Mouse (Mus musculus) embryonic facial prominence, embryonic 13.5 days (tissue): ENCODE data around the gene Txlng. TPM values are rescaled to one million over a fixed set of nuclear protein-coding genes. Genes with fewer than 3 reads are reported as not detected.
"Not testable (repeated sequence)": the region's sequence is repeated elsewhere in the genome, so short reads cannot be mapped to it uniquely, and the experiment has no call there.

Source experiments
- ATAC-seq: fragments of 200-750 bp; cut with Nextera tagmentation; 2 replicates; pipeline ENCODE4 v1.8.0; 2017; ENCODE audit warnings: low read depth; ENCODE audit not compliant: insufficient number of reproducible peaks, insufficient read depth, low FRiP score, low TSS enrichment
- H3K27ac ChIP-seq: fragments of 300-500 bp; sonication (generic); 2 replicates; pipeline ENCODE4 v1.5.1; 2015; ENCODE audit warnings: moderate library complexity, mild to moderate bottlenecking, inconsistent platforms
- H3K27me3 ChIP-seq: fragments of 300-500 bp; sonication (generic); 2 replicates; pipeline ENCODE4 v1.6.1; 2015; ENCODE audit warnings: mild to moderate bottlenecking, inconsistent platforms
- H3K36me3 ChIP-seq: fragments of 300-500 bp; sonication (generic); 2 replicates; pipeline ENCODE4 v1.6.1; 2015; ENCODE audit warnings: mild to moderate bottlenecking, inconsistent platforms
- H3K4me1 ChIP-seq: fragments of 300-500 bp; sonication (generic); 2 replicates; pipeline ENCODE4 v1.6.1; 2015; ENCODE audit warnings: inconsistent platforms
- H3K4me2 ChIP-seq: fragments of 300-500 bp; sonication (generic); 2 replicates; pipeline ENCODE4 v1.6.1; 2015; ENCODE audit warnings: moderate library complexity, mild to moderate bottlenecking, inconsistent platforms
- H3K4me3 ChIP-seq: fragments of 300-500 bp; sonication (generic); 2 replicates; pipeline ENCODE4 v1.5.1; 2015; ENCODE audit warnings: mild to moderate bottlenecking, inconsistent platforms
- H3K9ac ChIP-seq: fragments of 300-500 bp; sonication (generic); 2 replicates; pipeline ENCODE4 v1.6.1; 2015; ENCODE audit warnings: mild to moderate bottlenecking, inconsistent platforms
- H3K9me3 ChIP-seq: fragments of 300-500 bp; sonication (generic); 2 replicates; pipeline ENCODE4 v1.6.1; 2016; ENCODE audit warnings: inconsistent platforms
- WGBS: fragments of 180-500 bp; shearing (Covaris S2); methylation state at CpG from one replicate; pipeline ENCODE4 v1.1.7; 2015; ENCODE audit warnings: mixed read lengths; 5-methylcytosine and 5-hydroxymethylcytosine counted together
- polyA plus RNA-seq: library from polyadenylated mRNA; unstranded; fragments of >200 nt; fragmentation: Nextera tagmentation; extraction: Ambion mirVana; gene quantifications from 2 replicates; pipeline ENCODE4 v1.2.1, GENCODE M21; 2015

Gene Txlng
- polyA plus RNA-seq, 1 experiment from 2014 or later = 16.7 TPM

DNA sequence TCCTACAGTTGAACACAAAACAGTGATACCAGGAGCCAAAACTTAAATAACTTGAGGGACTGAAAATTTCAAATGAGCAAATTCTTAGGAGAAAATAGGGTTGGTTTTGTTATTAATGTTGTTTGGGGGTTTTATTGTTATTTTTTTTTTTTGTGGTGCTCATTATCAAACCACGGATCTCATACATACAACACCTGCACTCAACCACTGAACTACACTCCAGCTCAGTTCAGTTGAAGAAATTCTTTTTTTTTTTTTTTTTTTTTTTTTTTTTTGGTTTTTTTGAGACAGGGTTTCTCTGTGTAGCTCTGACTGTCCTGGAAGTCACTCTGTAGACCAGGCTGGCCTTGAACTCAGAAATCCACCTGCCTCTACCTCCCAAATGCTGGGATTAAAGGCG, 1.1 kb upstream of the Txlng start:
- WGBS = 64% methylated on average over 2 of the region's 2 CpGs
- H3K27ac ChIP-seq, H3K4me1 ChIP-seq, H3K9me3 ChIP-seq, ATAC-seq, H3K4me3 ChIP-seq, H3K9ac ChIP-seq, H3K27me3 ChIP-seq, H3K4me2 ChIP-seq, H3K36me3 ChIP-seq: not testable (repeated sequence)

DNA sequence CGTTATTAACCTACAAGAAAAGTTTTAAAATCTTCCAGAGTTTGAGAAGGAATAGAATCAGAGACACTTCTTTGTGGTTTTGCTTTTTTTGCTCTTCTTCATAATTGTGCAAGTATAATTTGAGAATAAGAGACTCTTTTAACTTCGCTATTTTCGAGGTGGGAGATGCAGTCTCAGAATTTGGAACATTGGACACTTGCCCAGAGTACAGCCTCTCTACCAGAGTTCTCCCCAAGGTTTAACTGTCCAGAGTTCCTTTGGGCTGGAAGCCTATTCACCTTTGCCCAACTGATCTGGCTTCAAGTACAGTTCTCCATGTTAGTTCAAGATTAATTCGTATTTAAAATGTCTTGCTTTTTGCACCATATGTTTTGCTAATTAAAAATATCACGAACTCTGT, 487 bp upstream of the Txlng start:
- Histone ChIP-seq H3K9me3 (no peaks in the 10 kb centered on the region), H3K36me3 (no peaks in the 10 kb centered on the region), H3K9ac (no peak overlapping the region), H3K27me3 (peaks cover 3% of the 10 kb centered on the region; the same call in 1 of the 2 replicates), H3K4me1 (no peaks in the 10 kb centered on the region), H3K27ac (no peak overlapping the region), H3K4me2 (peak overlapping the region; percentile 45), H3K4me3 (peak overlapping the region; percentile 55)
- WGBS = 40% methylated on average over 5 of the region's 5 CpGs
- ATAC-seq = no peak

DNA sequence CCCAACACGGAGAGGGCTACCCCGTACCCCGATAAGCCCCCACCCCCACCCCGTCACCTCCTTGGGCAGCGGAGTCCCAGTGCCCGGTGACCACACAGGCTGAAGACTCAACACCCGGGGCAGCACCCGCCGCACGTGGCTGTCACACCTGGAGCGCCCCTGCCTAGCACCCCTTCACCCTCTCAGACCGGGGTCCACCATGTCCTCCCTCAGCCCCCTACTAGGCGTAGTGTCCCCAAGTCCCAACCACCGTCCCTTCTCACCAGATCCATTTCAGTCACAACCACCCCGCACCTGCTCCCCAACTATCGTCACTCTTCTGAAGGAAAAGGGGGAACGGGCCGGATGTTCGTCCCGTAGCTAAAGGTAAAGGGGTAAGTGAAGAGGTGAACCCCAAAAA, 471 bp downstream of the Txlng start:
- H3K4me2 ChIP-seq = peak overlapping the region; percentile 80
- peaks cover 3% of the 10 kb centered on the region; the same call in 1 of the 2 replicates for H3K27me3 ChIP-seq
- 31% methylated on average over 20 of the region's 20 CpGs for WGBS
- peak; percentile 1; the same call in 1 of the 2 replicates for ATAC-seq
- H3K4me1 ChIP-seq = no peaks in the 10 kb centered on the region
- H3K27ac ChIP-seq = no peak overlapping the region
- no peaks in the 10 kb centered on the region for H3K36me3 ChIP-seq
- no peaks in the 10 kb centered on the region for H3K9me3 ChIP-seq
- H3K9ac ChIP-seq = peak overlapping the region; percentile 67
- peak overlapping the region; percentile 55 for H3K4me3 ChIP-seq

DNA sequence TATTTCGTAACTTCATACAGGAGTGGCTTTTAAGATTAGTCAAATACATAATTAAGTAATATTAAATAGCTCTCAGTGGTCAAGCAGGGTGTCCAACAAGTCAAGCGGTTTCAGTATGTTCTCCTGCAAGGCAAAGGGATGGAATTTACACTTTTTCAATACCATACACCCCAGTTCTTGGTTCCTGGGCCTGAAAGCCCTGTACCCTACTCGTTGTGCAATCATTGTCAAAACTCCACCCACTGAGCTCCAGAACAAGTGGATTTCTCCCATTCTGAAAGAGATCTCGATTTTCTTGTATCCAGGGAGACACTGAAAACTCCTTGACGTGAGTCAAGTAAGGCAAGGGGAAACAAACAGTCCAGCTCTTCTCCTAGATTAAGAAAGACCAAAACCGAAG, 1.2 kb downstream of the Txlng start:
- ATAC-seq = no peak
- WGBS = 45% methylated on average over 6 of the region's 6 CpGs
- no peaks in the 10 kb centered on the region for H3K9me3 ChIP-seq
- H3K27me3 ChIP-seq = peaks cover 3% of the 10 kb centered on the region; the same call in 1 of the 2 replicates
- peak overlapping the region; percentile 55 for H3K4me3 ChIP-seq
- H3K36me3 ChIP-seq = no peaks in the 10 kb centered on the region
- peak overlapping the region; percentile 80 for H3K4me2 ChIP-seq
- no peaks in the 10 kb centered on the region for H3K4me1 ChIP-seq
- H3K27ac ChIP-seq = no peak overlapping the region
- H3K9ac ChIP-seq = no peak overlapping the region

DNA sequence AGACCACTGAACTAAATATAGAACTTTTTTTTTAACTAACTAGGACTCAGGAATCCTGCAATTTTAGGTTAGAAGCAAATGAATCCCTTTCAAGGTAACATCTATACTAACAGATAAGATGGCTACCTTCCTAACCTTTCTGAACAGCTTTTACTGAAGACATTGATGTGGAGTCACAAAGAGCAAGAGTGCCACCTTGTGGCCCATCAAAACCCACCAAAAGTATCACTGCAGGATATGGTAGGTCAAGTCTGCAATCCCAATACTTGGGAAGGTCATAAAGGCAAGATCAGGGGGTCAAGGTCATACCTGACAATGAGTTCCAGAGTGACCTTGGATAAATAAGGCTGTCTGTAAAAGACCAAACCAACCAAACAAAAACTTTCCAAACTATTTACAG, 28.9 kb downstream of the Txlng start:
- Histone ChIP-seq H3K27me3 (no peaks in the 10 kb centered on the region; the same call in 1 of the 2 replicates), H3K9ac (no peak overlapping the region), H3K4me2 (no peak overlapping the region), H3K4me1 (no peaks in the 10 kb centered on the region), H3K27ac (no peak overlapping the region), H3K36me3 (peaks cover 6% of the 10 kb centered on the region; the same call in 1 of the 2 replicates), H3K9me3 (no peaks in the 10 kb centered on the region), H3K4me3 (no peak overlapping the region)
- no peak for ATAC-seq

DNA sequence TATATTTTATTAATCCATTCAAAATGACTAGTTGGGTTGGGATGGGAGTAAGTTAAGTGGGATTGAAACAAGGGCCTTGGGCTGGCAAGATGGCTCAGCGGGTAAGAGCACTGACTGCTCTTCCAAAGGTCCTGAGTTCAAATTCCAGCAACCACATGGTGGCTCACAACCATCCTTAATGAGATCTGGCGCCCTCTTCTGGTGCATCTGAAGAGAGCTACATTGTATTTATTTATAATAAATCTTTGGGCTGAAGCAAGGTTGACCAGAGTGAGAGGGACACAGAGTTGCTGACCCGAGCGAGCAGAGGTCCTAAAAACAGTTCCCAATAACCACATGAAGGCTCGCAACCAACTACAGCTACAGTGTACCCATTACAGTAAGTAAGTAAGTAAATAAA, 37.9 kb downstream of the Txlng start:
- H3K4me2 ChIP-seq, ATAC-seq, H3K4me1 ChIP-seq, H3K27ac ChIP-seq, H3K9me3 ChIP-seq, H3K27me3 ChIP-seq, H3K4me3 ChIP-seq, H3K36me3 ChIP-seq, H3K9ac ChIP-seq: not testable (repeated sequence)
- 79% methylated on average over 5 of the region's 5 CpGs for WGBS

DNA sequence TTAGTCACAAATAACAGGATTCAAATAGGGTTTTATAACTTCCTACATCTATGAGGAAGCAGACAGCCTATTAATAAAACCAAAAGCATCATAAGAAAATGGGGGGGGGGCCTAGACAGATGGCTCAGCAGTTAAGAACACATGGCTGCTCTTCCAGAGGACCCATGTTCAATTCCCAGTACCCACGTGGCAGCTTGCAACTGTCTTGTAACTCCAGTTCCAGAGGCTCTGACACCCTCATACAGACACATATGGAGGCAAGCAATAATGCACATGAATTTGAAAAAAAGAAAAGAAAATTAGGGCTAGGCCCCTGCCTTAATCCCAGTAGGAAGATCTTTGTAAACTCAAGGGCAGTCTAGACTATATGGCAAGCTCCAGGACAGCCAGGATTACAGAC, 40.9 kb downstream of the Txlng start:
- Histone ChIP-seq H3K4me2 (no peak overlapping the region), H3K9me3 (no peaks in the 10 kb centered on the region), H3K4me1 (no peaks in the 10 kb centered on the region), H3K36me3 (peaks cover 11% of the 10 kb centered on the region; the same call in 1 of the 2 replicates), H3K4me3 (no peak overlapping the region), H3K27me3 (peaks cover 12% of the 10 kb centered on the region; the same call in 1 of the 2 replicates), H3K9ac (no peak overlapping the region), H3K27ac (no peak overlapping the region)
- no peak for ATAC-seq
- WGBS = 65% methylated on average over 1 of the region's 1 CpGs

DNA sequence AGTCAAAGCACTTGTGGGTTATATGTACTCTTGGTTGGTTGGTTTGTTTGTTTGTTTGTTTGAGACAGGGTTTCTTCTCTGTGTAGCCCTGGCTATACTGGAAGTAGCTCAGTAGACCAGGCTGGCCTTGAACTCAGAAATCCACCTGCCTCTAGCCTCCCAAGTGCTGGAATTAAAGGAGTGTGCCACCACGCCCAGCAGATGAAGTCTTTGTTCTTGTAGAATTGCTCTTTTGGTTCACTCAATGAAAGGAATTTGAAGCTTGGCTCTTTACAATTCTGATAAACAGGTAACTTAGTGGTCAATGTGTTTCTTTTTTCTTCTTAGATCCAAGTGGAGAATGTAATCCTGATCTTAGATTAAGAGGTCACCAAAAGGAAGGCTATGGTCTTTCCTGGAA, 58.5 kb downstream of the Txlng start:
- H3K9me3 ChIP-seq = no peaks in the 10 kb centered on the region
- H3K4me1 ChIP-seq = no peaks in the 10 kb centered on the region
- H3K4me3 ChIP-seq = no peak overlapping the region
- H3K9ac ChIP-seq = no peak overlapping the region
- H3K4me2 ChIP-seq = no peak overlapping the region
- ATAC-seq = no peak
- WGBS = 67% methylated on average over 1 of the region's 1 CpGs
- peaks cover 24% of the 10 kb centered on the region for H3K36me3 ChIP-seq
- no peak overlapping the region for H3K27ac ChIP-seq
- H3K27me3 ChIP-seq = no peaks in the 10 kb centered on the region; the same call in 1 of the 2 replicates

DNA sequence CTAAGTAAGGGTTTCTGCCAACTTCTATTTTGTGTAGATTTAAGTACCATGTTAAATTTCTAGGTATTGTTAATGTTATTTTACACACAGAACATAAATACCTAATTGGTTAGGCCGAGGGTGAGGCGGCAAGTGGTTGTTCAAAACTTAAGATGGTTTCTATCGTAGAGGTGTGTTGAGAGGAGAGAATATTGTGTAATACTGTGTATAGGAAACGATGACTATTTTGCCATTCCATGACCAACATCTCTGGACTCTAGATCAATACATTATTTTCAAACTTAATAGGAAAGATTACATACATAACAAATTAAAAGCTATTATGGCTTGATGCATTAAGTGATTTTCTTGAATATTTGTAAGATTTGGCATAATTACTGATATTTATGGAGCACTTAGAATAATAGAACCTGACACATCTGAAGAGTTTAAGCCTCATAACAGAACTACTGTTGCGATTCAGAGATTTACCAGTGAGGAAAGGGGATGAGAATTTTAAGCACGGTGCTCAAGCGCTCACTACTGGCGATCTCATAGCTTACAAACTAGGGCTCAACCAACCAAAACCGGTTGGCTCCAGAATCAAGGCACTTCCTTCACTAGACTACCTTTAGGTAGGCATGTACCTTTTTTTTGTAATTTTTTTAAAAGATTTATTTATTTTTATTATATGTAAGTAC, 67.4 kb downstream of the Txlng start:
- Histone ChIP-seq H3K27me3 (peaks cover 5% of the 10 kb centered on the region; the same call in 1 of the 2 replicates), H3K9me3 (no peaks in the 10 kb centered on the region), H3K4me2 (peak overlapping the region; percentile 60), H3K4me3 (peak overlapping the region; percentile 63), H3K9ac (peak overlapping the region; percentile 83), H3K36me3 (no peaks in the 10 kb centered on the region), H3K27ac (no peak overlapping the region), H3K4me1 (peaks cover 7% of the 10 kb centered on the region; the same call in 1 of the 2 replicates)
- WGBS = 45% methylated on average over 9 of the region's 9 CpGs
- no peak for ATAC-seq

DNA sequence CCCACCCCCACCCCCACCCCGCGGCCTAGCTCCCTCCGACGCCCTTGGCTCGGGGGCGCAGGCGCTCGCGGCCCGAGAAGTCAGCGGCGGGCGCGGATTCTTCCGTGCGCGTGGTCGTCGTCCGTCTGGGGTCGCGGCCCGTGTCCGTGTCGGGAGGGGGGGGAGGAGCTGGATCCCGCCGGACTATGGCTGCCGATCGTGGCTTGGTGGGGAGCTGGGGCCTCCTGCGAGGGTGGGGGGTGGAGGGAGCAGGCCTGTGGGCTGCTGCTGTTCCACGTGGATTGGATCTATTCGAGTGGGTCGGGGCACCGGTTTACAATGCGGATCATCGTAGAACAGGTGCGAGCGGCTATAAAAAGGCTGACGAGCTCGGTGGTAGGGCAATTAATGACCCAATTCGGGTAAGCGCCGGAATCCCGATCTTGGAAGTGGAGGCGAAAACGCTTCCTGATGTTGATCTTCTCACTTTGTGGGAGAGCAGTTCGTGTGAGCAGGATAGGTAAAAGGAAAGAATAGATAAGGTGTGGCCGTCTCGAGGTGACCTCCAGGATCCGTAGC, 68.2 kb downstream of the Txlng start:
- H3K36me3 ChIP-seq = no peaks in the 10 kb centered on the region
- peak overlapping the region; percentile 63 for H3K4me3 ChIP-seq
- H3K27me3 ChIP-seq = peaks cover 5% of the 10 kb centered on the region; the same call in 1 of the 2 replicates
- H3K4me1 ChIP-seq = peaks cover 7% of the 10 kb centered on the region; the same call in 1 of the 2 replicates
- H3K9me3 ChIP-seq = no peaks in the 10 kb centered on the region
- H3K4me2 ChIP-seq = peak overlapping the region; percentile 60
- peak overlapping the region; percentile 98 for H3K27ac ChIP-seq
- peak overlapping the region; percentile 83 for H3K9ac ChIP-seq
- WGBS = 18% methylated on average over 39 of the region's 50 CpGs
- no peak for ATAC-seq

DNA sequence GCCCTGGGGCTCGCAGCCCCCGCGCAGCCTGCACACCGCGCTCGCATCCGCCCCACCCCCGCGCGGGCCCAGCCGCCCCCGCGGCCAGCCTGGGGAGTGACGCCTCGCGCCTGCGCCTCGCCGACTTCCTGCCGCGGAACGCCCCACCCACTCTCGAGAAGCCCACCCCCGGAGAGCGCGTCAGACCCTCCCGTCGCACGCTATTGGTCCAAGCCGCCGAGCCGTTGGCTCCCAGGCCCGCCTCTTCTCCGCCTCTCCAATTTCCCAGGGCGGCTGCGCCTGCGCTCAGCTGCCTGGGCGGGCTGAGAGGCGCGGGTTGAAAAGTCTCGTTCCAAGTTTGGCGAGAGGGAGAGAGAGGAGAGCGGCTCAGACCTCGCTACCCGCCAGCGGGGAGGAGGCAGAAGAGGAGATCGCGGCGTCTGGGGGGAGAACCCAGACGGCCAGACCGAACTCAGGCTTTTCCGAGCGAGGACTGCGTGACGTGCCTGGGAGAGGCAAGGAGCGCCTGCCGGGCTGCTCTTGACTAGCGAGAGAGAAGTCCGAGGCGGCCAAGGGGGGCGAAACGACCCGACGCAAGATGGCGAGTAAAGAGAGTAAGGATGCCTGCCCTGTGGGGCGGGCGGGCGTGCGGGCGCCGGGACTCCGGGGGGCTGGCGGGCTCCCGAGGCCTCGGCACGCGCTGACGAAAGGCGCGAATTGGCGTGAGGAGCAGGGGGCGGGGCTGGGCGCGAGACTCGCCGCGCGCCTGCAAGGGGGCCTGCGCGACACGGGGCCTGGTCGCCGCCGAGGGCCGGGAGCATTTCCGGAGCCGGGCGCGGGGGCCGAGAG, 68.9 kb downstream of the Txlng start, which contains the start of gene Rbbp7:
TSS of gene Rbbp7 (plus strand) at position 288 of the 828 bp plus-strand sequence.
- peak within 1 kb of the TSS; percentile 63 for H3K4me3 ChIP-seq
- 30% methylated on average over 93 of the region's 100 CpGs for WGBS
- H3K27me3 ChIP-seq = peaks cover 5% of the 10 kb centered on the region; the same call in 1 of the 2 replicates
- H3K4me2 ChIP-seq = peak within 1 kb of the TSS; percentile 60
- ATAC-seq = peak; percentile 97
- H3K9ac ChIP-seq = peak within 1 kb of the TSS; percentile 83
- H3K27ac ChIP-seq = peak within 1 kb of the TSS; percentile 98
- H3K9me3 ChIP-seq = no peaks in the 10 kb centered on the region
- H3K4me1 ChIP-seq = peaks cover 7% of the 10 kb centered on the region; the same call in 1 of the 2 replicates
- H3K36me3 ChIP-seq = no peaks in the 10 kb centered on the region
